Mouse (Mus musculus): ENCODE data around the gene Prss50. TPM values are rescaled to one million over a fixed set of nuclear protein-coding genes. Genes with fewer than 3 reads are reported as not detected.

Prss50 gene
- polyA plus RNA-seq, 1 experiment: 0.19 TPM

- Histone ChIP-seq H3K4me1 (replicated peaks; ENCODE audit: control insufficient read depth, insufficient read depth, low read length) (peaks cover 86% of the 10 kb centered on the region), H3K27me3 (ENCODE audit: control insufficient read depth, insufficient read depth, low read length) (no peaks in the 10 kb centered on the region), H3K36me3 (ENCODE audit: control insufficient read depth, insufficient read depth, low read length) (peaks cover 9% of the 10 kb centered on the region; the same call in 1 of the 2 replicates), H3K4me3 (ENCODE audit: control insufficient read depth, insufficient read depth, low read length) (peak overlapping the region; percentile 22), H3K27ac (ENCODE audit: control insufficient read depth, insufficient read depth, low read length) (peak overlapping the region; percentile 96)
- under 1% methylated on average over 6 of the region's 6 CpGs for WGBS
- TF ChIP-seq CTCF (IDR thresholded peaks at IDR 0.05; ENCODE audit: borderline replicate concordance, control insufficient read depth, extremely low read depth, insufficient read depth, low read length, poor library complexity) (no peak), POLR2A (IDR thresholded peaks at IDR 0.05; ENCODE audit: control insufficient read depth, extremely low read depth, insufficient read depth, low read length, poor library complexity) (peak; percentile 64; the same call in 1 of the 2 replicates)
- DNase-seq: peak; percentile 93
Measured at GRCm38 (mm10) chr9:110896595-110896994, 38.8 kb downstream of the Prss50 start.

- DNase-seq: peak; percentile 45
- H3K27me3 ChIP-seq (ENCODE audit: control insufficient read depth, insufficient read depth, low read length): no peaks in the 10 kb centered on the region
- WGBS: 37% methylated on average over 10 of the region's 10 CpGs
- TF ChIP-seq CTCF (IDR thresholded peaks at IDR 0.05; ENCODE audit: borderline replicate concordance, control insufficient read depth, extremely low read depth, insufficient read depth, low read length, poor library complexity): no peak
- TF ChIP-seq POLR2A (IDR thresholded peaks at IDR 0.05; ENCODE audit: control insufficient read depth, extremely low read depth, insufficient read depth, low read length, poor library complexity): no peak
- peaks cover 82% of the 10 kb centered on the region for H3K4me1 ChIP-seq (replicated peaks; ENCODE audit: control insufficient read depth, insufficient read depth, low read length)
- peak overlapping the region; percentile 93 for H3K27ac ChIP-seq (ENCODE audit: control insufficient read depth, insufficient read depth, low read length)
- H3K4me3 ChIP-seq (ENCODE audit: control insufficient read depth, insufficient read depth, low read length): peak overlapping the region; percentile 14; the same call in 1 of the 2 replicates
- peaks cover 6% of the 10 kb centered on the region; the same call in 1 of the 2 replicates for H3K36me3 ChIP-seq (ENCODE audit: control insufficient read depth, insufficient read depth, low read length)
Measured at GRCm38 (mm10) chr9:110899451-110900008, 41.8 kb downstream of the Prss50 start.

- Histone ChIP-seq H3K4me1 (replicated peaks; ENCODE audit: control insufficient read depth, insufficient read depth, low read length) (peaks cover 76% of the 10 kb centered on the region), H3K27ac (ENCODE audit: control insufficient read depth, insufficient read depth, low read length) (peak overlapping the region; percentile 55; the same call in 1 of the 2 replicates), H3K4me3 (ENCODE audit: control insufficient read depth, insufficient read depth, low read length) (no peak overlapping the region), H3K36me3 (ENCODE audit: control insufficient read depth, insufficient read depth, low read length) (peaks cover 6% of the 10 kb centered on the region; the same call in 1 of the 2 replicates), H3K27me3 (ENCODE audit: control insufficient read depth, insufficient read depth, low read length) (no peaks in the 10 kb centered on the region)
- TF ChIP-seq POLR2A (IDR thresholded peaks at IDR 0.05; ENCODE audit: control insufficient read depth, extremely low read depth, insufficient read depth, low read length, poor library complexity) (no peak), CTCF (IDR thresholded peaks at IDR 0.05; ENCODE audit: borderline replicate concordance, control insufficient read depth, extremely low read depth, insufficient read depth, low read length, poor library complexity) (no peak)
- WGBS: 95% methylated on average over 6 of the region's 6 CpGs
- no peak for DNase-seq
Measured at GRCm38 (mm10) chr9:110901204-110901603, 43.4 kb downstream of the Prss50 start.

GRCm38 (mm10) chr9:110902271-110902670 lies 44.5 kb downstream of the Prss50 start:
- TF ChIP-seq POLR2A (IDR thresholded peaks at IDR 0.05; ENCODE audit: control insufficient read depth, extremely low read depth, insufficient read depth, low read length, poor library complexity): no peak
- TF ChIP-seq CTCF (IDR thresholded peaks at IDR 0.05; ENCODE audit: borderline replicate concordance, control insufficient read depth, extremely low read depth, insufficient read depth, low read length, poor library complexity): no peak
- no peak overlapping the region for H3K4me3 ChIP-seq (ENCODE audit: control insufficient read depth, insufficient read depth, low read length)
- H3K27me3 ChIP-seq (ENCODE audit: control insufficient read depth, insufficient read depth, low read length): no peaks in the 10 kb centered on the region
- peaks cover 68% of the 10 kb centered on the region for H3K4me1 ChIP-seq (replicated peaks; ENCODE audit: control insufficient read depth, insufficient read depth, low read length)
- no peak for DNase-seq
- H3K36me3 ChIP-seq (ENCODE audit: control insufficient read depth, insufficient read depth, low read length): peaks cover 6% of the 10 kb centered on the region; the same call in 1 of the 2 replicates
- no peak overlapping the region for H3K27ac ChIP-seq (ENCODE audit: control insufficient read depth, insufficient read depth, low read length)
- WGBS: 95% methylated on average over 4 of the region's 4 CpGs

- Histone ChIP-seq H3K27me3 (ENCODE audit: control insufficient read depth, insufficient read depth, low read length) (no peaks in the 10 kb centered on the region), H3K36me3 (ENCODE audit: control insufficient read depth, insufficient read depth, low read length) (no peaks in the 10 kb centered on the region), H3K27ac (ENCODE audit: control insufficient read depth, insufficient read depth, low read length) (peak overlapping the region; percentile 99), H3K4me3 (ENCODE audit: control insufficient read depth, insufficient read depth, low read length) (no peak overlapping the region), H3K4me1 (replicated peaks; ENCODE audit: control insufficient read depth, insufficient read depth, low read length) (peaks cover 53% of the 10 kb centered on the region)
- peak; percentile 72 for DNase-seq
- 43% methylated on average over 11 of the region's 11 CpGs for WGBS
- no peak for TF ChIP-seq POLR2A (IDR thresholded peaks at IDR 0.05; ENCODE audit: control insufficient read depth, extremely low read depth, insufficient read depth, low read length, poor library complexity)
Measured at GRCm38 (mm10) chr9:110907201-110907837, 49.6 kb downstream of the Prss50 start.

- peak; percentile 51 for DNase-seq
- no peak for TF ChIP-seq CTCF (IDR thresholded peaks at IDR 0.05; ENCODE audit: borderline replicate concordance, control insufficient read depth, extremely low read depth, insufficient read depth, low read length, poor library complexity)
- TF ChIP-seq POLR2A (IDR thresholded peaks at IDR 0.05; ENCODE audit: control insufficient read depth, extremely low read depth, insufficient read depth, low read length, poor library complexity): no peak
- WGBS: 28% methylated on average over 4 of the region's 4 CpGs
Measured at GRCm38 (mm10) chr9:110907838-110908630, 50.3 kb downstream of the Prss50 start.

More at GRCm38 (mm10) chr9:110907838-110908630, 50.3 kb downstream of the Prss50 start:
- Histone ChIP-seq H3K4me3 (ENCODE audit: control insufficient read depth, insufficient read depth, low read length) (no peak overlapping the region), H3K27me3 (ENCODE audit: control insufficient read depth, insufficient read depth, low read length) (no peaks in the 10 kb centered on the region), H3K27ac (ENCODE audit: control insufficient read depth, insufficient read depth, low read length) (peak overlapping the region; percentile 99), H3K4me1 (replicated peaks; ENCODE audit: control insufficient read depth, insufficient read depth, low read length) (peaks cover 55% of the 10 kb centered on the region), H3K36me3 (ENCODE audit: control insufficient read depth, insufficient read depth, low read length) (no peaks in the 10 kb centered on the region)

Data from thymus, adult 2 months (tissue).